Mouse (Mus musculus): ENCODE measurements around the gene Baz2a.
A peak's percentile ranks its signal among the peaks of the same experiment; 100 is the strongest.
"Not testable (repeated sequence)": the region's sequence is repeated elsewhere in the genome, so short reads cannot be mapped to it uniquely, and the experiment has no call there.

Baz2a gene

DNA sequence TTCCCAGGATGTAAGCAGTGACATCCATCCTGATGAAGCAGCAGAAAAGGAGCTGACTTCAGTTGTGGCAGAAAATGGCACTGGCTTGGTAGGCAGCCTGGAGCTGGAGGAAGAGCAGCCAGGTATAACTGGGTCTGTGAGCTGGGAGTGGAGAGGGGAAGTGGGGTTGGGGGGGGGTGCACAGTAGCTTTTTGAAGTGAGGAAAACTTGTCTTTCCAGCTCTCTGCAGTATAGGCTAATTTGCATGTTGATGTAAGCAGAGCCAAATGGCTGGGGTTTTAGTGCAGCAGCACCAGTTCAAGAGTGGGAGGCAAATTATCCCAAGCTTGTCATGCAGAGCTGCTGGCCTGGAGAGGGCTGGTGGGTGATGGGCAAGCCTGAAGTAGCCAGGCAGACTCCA lies 19.9 kb downstream of the Baz2a start:
- no peak for DNase-seq (ENCODE audit: low read depth, low spot score)

DNA sequence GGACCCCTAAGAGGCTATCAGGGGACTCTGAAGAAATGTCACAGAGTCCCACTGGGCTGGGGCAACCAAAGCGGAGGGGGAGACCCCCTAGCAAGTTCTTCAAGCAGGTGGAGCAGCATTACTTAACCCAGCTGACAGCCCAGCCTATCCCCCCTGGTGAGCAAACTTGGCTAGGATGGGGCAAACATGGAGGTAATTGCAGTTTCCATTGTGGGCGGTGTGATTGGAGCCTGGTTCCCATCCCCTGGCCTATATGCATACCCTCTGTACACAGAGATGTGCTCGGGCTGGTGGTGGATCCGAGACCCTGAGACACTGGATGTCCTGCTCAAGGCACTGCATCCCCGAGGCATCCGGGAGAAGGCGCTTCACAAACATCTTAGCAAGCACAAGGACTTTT lies 32.5 kb downstream of the Baz2a start:
- no peak for DNase-seq (ENCODE audit: low read depth, low spot score)

DNA sequence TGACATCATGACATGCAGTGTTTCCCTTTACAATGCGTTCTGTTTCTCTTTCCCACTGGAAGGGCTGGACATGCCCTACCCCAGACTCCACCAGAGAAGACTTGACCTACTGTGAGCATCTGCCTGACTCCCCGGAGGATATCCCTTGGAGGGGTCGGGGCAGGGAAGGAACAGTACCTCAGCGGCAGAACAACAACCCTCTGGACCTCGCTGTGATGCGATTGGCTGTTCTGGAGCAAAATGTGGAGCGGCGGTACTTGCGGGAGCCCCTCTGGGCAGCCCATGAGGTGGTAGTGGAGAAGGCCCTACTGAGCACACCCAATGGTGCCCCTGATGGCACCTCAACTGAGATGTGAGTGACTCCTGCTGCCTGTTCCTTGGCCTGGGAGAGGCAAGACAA lies 33.5 kb downstream of the Baz2a start:
- DNase-seq (ENCODE audit: low read depth, low spot score) = no peak

DNA sequence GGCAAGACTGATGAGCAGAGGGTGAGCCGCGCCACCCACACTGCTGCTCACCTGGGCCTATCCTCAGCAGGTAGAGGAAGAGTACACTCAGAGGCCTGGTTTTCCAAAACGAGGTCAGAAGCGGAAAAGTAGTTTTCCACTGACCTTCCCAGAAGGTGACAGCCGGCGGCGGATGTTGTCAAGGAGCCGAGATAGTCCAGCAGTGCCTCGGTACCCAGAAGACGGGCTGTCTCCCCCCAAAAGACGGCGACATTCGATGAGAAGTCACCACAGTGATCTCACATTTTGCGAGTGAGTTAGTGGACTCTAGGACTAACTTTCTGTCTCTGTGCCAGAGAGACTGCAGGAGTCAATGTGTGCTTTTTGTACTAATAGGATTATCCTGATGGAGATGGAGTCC lies 34.6 kb downstream of the Baz2a start:
- no peak for DNase-seq (ENCODE audit: low read depth, low spot score)

DNA sequence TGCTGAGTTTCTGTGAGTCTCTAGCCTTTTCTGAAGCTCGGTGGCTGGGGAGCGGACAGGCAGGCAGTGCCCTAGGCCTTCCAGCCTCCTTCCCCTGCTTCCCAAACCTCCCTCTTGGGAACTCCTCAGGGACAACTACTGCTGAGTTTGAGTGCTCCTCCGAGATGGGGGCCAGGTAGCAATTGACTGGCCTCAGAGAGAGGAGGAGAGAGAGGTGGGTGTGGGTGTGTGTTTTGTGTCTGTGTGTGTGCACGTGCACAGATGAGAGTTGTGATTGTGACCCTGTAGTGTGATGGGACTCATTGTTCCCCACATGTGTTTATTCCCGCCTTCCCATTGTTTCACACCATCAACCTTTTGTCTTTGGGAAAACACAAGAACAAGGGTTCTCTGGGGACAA lies 36.1 kb downstream of the Baz2a start:
- no peak for DNase-seq (ENCODE audit: low read depth, low spot score)

DNA sequence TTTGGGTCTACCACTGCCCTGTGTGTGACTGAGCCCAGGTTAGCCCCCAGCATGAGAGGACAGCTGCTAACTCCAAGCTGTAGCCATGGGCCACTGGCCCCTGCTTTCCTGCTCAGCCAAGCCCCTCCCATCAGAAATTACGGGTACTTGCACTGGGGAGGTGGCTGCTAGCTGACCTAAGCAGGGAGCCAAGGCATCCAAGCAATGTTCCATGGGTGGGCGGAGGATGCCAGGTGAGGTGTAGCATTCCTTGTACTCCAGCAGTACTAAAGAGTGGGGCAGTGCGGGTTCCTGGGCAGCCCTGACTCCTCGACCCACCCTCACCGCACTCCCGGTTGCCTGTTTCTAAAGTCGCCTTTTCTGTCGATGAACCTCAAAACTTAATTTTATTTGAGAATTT lies 36.8 kb downstream of the Baz2a start:
- DNase-seq (ENCODE audit: low read depth, low spot score) = no peak

DNA sequence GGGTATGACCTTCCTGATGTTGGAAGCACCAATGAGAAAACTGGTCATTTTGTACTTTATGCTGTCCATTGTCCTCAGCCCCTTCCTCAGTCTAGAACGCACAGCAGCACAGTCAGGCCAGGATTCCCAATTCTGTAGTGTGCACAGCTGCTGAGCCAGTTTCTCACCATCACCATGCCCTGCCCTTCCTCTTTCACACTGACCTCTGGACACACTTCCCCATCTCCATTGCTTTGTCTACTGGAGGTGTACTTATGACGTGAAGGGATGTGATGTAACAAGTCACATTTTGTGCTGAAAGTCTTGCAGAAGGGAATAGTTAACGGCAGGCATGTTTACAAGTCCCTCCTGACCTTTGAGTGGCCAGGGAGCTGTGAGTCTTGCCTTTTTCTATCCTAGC lies 39.9 kb downstream of the Baz2a start:
- no peak for DNase-seq (ENCODE audit: low read depth, low spot score)

DNA sequence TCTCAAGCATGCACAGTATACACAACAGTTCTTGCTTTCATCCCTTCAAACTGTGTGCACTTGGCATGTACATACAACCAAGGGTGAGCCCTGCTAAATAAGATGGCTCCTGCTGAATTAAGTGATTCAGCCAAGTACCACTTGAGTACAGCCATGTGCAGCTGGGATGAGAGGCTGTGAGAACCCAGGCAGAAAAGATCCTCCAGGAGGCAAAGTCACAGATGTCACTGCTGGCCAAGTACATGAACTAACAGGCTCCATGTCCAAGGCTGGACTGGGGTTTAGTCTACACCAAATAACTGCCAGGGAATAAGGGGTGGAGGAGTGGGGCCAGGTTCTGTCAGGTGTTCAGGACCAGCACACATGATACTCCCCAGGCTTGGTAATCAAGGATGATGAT lies 40.4 kb downstream of the Baz2a start:
- DNase-seq (ENCODE audit: low read depth, low spot score) = no peak

DNA sequence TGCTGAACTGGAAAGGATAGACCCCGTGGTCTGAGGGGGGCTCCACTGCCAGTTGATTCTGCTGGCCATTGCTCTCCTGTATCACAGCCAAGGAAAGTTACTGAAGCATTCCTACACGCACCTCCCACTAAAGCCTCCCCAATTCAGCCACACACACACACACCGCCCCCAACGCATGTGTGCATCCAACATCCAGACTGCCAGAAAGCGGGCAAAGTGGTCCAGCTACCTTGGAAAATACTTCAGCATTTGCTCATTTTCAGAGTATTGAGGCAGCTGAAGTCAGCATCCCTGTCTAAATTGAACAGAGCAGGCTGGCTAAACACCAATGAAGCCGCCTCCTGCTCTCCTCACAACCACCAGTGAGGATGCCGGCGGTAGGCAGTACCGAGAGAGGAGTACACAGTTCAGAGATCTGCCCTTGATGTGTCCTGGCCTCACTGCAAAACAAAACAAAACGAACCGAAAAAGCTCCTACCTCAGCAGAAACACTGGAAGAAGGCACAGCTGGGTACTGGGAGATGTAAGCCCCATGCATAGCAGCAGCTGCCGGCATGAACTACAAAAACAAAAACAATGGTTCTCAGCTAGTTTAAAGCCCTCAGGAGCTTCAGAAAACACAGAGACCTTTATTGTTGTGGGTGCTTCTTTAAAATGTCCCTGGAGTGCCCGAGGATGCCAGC lies 42.4 kb downstream of the Baz2a start:
- no peak for DNase-seq (ENCODE audit: low read depth, low spot score)

DNA sequence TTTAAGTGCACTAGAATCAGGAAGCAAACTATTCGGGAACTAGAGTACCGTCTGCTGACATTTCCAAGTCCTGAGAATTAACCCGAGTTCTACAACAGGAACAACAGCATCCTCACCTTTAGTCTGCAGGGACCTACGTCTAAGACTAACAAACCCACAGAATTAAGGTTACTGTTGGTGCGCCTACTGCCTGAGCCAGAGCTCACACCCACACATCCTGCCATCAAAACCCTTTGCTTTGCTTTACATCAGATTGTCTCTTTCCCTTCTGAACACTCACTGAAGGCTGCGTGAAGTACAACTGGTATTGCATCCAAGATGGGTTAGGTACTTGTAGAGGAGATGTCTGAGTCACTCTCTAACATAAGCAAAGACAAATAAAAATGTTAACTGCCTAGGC lies 44.0 kb downstream of the Baz2a start:
- no peak for DNase-seq (ENCODE audit: low read depth, low spot score)

DNA sequence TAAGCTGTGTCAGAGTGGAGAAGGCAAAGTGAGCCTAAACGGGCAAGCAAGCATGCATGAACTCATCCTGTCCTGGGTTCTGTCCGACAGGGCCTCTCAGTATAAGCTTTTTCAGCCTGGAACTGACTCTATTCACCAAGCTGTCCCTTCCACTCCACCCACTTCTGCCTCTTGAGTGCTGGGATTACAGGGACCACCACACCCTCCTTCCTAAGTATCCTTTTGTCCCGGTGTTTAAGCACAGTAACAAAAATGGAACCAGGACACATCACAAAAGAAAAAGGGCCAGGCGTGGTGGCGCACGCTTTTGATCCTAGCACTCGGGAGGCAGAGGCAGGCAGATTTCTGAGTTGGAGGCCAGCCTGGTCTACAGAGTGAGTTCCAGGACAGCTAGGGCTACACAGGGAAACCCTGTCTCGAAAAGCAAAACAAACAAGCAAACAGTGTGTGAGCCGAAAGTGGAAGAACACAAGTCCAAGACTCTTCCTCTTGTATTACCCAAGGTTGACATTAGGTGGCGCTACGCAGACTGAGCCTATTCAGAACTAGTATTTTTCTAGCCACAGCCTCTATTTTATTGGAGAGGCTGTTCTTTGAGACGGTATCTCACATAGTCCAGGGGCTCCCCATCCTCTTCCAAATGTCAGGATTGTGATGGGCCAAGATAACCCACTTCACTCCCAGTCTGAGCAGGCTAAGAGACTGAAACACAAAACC lies 49.0 kb downstream of the Baz2a start:
- DNase-seq (ENCODE audit: low read depth, low spot score) = no peak

DNA sequence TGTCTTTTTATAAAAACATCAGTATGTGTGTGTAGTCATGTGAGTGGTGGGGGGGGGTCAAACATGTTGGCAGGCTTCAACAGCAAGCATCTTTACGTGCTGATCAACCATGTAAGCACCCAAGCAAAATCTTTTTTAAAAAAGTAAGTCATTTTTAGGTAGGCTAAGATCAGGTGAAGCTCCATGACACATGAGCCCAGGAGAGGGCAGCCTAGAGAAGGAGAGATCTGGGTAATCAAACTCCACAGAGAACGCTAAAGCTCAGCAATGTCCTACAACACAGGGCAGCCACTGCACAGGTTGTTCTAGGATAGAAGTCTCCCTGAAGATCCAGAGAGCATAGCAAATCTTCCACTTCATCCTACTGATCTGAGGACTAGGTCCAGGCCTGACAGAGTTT lies 50.8 kb downstream of the Baz2a start:
- no peak for DNase-seq (ENCODE audit: low read depth, low spot score)

DNA sequence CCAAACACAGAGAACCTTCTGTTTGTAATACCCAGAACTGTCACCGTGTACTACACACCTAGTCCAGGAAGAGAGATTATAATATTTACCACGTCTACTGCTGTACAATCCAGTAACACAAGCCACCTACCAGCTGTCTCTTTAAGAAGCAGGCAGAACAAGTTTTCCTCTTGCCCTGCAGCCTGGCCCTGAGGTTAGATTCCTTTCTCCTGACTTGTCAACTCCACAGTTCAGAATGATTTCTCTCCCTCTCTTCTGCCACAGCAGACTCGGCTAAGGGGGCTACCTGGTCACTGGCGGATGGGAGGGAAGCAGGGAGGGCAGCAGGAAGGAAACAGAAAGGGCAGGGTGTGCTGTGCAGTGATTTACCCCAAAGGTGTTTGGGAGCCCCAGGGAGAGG lies 52.3 kb downstream of the Baz2a start:
- no peak for DNase-seq (ENCODE audit: low read depth, low spot score)

DNA sequence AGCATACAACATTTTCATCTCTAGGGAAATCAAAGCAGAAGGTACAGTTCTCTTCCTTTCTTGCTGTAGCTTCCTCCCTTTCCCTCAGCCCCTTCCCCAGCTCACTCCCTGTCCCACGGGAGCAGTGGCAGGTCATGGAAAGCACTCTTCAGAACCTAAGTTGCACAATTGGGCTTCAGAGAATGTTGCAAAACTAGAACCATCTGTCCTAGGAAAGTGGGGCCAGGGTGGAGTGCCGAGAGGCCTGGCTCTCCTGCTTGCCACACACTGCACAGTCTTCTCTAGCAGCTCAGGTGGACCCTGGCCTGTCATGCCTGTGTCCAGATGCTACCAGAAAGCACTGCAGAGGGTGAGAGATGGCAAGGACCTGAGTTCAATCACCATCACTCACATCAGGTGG lies 53.6 kb downstream of the Baz2a start:
- DNase-seq (ENCODE audit: low read depth, low spot score) = no peak

DNA sequence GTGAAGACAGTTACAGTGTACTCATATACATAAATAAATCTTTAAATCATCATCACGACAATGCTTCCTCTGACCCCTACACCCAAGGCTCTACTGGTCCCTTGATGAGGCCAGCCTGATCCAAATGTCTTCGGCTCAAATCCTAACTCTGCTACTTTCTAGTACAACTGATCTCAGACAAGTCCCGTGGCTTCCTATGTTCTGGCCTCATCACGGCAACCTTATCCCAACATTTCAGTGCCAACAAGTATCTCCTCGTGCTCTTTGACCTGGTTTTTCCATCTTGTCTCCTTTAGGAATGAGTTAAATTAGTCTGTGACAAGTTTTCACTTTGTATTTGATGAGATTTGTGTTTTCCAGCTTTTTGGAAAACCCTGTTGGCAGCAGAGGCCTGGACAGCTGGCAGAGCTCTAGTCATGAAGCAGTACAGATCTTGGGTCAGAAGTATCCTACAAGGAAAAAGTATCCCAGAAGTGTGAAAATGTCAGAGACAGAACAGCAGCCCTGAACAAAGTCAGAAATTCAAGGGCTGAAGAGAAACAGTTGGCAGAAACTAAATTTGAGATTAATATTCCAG lies 57.5 kb downstream of the Baz2a start:
- no peak for DNase-seq (ENCODE audit: low read depth, low spot score)

DNA sequence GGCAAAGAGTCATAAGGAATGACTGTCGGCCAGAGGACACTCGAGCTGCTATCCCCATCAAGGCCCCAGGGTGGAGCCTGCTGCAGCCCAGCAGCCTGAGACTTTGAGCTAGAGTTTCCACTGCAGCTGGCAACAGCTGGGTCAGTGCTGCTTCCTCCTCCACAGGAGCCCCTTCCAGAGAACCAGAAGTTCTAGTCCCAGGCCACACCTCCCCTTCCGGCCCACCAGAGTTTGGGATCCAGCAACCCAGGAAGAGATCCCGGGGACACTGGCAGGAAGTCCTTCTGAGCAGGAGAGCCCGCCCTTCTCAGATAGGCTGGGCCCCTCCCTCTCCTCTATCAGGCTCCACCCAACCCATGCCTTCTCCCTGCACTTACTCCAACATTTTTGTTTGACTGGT lies 58.2 kb downstream of the Baz2a start:
- no peak for DNase-seq (ENCODE audit: low read depth, low spot score)

DNA sequence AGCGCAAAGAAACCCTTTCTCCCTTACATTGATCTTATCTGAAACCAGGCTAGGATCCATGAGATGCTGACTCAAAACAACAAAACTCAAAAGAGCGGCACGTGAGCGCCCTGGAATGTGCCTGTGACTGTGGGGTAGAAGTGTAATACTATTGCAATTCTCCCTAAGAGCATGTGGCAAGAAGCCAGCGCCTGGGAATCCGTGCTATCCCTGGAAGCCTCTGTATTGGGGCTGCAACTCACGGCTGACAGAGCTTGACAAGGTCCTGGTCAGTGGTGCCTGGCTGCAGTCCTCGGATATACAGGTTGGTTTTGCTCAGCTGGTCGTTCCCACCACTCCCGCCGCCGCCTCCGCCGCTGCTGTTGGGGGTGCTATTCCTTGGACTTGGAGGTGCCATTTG lies 59.6 kb downstream of the Baz2a start:
- no peak for DNase-seq (ENCODE audit: low read depth, low spot score)

DNA sequence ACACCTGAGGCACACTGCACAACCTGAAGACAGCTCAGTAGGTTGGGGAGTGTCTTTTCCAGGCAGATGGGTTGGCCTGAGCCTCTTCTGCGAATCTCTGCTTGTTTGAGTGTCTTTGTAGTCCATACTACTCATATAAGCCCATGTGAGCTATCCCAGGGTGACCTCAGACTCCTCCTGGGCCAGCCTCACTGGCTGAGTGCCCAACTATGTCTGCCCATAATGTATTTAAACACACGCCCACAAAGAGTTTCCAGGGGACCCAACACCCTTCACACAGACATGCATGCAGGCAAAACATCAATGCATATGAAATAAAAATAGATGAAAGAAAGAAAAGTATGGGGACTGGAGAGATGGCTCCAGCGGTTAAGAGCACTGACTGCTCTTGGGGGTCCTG lies 62.6 kb downstream of the Baz2a start:
- DNase-seq (ENCODE audit: low read depth, low spot score) = no peak

DNA sequence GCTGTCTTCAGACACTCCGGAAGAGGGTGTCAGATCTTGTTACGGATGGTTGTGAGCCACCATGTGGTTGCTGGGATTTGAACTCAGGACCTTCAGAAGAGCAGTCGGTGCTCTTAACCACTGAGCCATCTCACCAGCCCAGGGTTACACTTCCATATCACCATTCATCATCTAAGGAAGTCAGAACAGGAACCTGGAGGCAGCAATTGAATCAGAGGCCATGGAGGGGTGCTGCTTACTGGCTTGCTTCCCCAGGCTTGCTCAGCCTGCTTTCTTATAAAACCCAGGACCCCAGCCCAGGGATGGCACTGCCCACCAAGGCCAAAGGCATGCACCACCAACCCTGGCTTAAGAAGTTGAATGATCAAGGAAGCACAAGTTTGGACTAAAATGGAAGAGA lies 74.3 kb downstream of the Baz2a start:
- not testable (repeated sequence) for DNase-seq (ENCODE audit: low read depth, low spot score)

DNA sequence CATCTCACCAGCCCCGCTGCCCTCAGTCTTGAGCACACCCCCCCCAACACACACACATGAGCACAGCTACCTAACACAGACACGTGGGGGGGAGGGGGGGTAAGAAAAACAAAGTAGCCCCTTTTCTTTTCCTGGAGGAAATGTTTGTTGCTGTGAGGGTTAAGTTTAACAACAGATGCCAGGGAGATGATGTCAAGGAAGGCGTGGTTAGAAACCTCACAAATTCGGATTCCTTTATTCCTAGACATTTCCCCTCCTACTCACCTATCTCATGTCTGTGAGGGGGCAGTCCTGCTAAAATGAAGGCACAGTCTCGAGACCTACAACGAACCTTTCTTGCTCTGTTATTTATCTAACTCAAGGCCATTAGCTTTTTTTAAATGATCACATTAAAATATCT lies 75.7 kb downstream of the Baz2a start:
- DNase-seq (ENCODE audit: low read depth, low spot score) = no peak

DNA sequence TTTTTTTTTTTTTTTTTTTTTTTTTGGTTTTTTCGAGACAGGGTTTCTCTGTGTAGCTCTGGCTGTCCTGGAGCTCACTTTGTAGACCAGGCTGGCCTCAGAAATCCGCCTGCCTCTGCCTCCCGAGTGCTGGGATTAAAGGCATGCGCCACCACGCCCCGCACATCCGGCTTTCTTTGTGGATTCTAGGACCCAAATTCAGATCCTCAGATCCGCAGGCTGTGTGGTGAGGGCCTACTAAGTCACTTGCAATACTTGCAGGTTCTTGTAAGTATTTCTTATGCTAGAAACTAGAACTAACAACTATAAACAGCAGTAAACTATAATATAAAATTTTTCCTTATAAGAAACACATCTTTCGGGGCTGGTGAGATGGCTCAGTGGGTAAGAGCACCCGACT lies 80.0 kb downstream of the Baz2a start:
- DNase-seq (ENCODE audit: low read depth, low spot score) = not testable (repeated sequence)

DNA sequence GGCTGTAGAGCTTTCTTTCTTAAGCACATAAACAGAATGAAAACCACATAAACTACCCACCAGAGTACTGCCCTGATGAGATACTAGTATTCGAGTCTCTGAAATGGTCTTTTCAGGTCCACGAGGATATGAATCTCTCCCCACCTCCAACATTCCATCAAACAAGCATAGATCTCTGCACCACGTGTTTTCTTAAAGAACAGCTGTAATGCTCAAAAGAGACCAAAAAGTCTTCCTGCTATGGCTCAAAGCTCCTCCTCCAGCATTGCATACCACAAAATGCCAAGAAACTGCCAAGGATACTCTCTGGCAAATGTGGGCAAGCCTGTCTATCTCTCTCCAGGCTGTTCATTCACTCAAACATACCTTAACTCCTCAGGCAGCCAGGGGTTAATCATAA lies 83.9 kb downstream of the Baz2a start:
- no peak for DNase-seq (ENCODE audit: low read depth, low spot score)

DNA sequence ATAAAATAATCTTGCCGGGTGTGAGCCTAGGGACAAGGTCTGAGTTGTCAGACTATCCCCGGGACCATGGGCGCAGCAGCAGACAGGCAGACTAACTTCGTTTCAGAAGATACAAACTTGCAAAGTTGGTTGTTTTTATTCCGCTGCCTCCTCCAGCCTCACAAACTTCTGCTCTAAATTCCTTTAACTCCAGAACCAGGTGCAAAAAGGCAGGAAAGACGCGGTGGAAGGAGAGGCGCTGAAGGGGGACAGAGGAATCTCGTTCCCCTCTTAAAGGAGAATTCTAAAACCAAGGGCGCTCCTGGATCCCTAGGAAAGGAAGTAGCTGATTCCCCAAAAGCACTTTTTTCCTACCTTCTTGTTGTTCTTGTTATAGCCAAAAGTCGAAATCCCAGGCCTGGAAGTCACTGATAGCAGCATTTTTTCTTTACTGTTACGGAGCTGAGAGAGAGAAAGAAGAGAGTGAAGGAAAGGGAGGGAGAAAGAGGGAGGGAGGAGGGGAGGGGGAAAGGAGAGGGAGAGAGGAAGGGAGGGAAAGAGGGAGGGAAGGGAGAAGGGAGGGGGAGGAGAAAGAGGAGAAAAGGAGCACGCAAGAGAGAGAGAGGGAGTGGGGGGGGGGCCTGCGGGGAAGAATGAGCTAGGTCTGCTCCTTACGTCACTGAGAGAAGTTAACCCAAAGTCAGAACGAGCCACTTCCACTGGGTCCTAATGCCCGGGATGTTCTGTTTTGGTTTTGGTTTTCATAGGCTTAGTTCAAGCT lies 84.8 kb downstream of the Baz2a start:
- DNase-seq (ENCODE audit: low read depth, low spot score) = peak; percentile 67

All from brain, embryonic 18.5 days (tissue).